Mouse (Mus musculus): Measurements from ENCODE around the gene Lrrc23.

Lrrc23 gene

DNA sequence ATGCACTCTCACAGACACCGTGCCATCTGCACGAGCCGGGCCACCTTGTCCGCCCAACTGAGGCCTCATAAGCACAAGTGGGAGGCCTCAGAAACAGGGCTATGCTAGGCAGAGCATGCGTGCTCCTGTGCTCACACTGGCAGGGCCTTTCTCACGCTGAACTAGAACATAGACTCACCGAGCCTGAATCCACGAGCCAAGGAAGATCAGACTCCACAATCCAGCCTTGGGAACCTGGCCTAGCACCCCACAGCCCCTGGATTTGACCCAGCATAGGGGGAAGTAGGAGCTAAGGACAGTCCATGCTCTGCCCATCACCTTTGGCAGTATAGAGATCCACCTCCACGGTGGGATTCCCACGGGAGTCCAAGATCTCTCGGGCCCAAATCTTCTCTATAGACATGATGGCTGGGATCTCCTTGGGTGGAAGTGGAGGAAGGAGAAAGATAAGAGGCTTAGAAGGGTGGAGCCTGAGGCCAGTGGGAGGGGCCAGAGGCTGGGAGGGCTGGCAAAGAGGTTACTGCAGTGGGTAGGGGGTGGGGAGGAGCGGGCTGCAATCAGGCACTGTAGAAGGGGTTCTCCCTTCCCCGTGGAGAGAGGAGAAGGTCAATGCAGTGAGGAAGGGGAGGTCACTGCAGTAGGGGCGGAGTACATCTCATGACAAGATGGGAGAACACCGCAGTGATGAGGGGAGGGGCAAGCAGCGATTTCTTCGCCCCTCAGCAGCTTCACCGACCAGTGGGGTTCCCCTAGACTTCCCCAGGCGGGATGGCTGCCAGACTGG, 11.4 kb downstream of the Lrrc23 start:
- DNase-seq (ENCODE audit: low spot score): no peak

DNA sequence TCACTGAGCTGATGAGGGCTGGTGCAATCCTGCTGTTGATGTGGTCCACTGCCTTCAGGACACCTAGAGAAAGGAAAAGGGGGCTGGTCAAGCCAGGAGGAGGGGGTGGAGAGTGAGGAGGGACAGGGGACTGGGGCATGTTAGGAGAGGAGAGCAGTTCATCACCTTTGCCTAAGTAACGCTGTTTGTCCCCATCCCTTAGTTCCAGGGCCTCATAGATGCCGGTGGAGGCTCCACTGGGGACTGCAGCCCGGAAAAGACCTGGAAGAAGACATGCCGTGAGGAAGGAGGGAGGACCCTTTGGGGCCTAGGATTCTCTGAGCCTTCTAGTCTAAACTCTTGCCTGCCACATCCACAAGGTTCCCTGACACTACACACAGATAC, 12.0 kb downstream of the Lrrc23 start:
- DNase-seq (ENCODE audit: low spot score): no peak

- DNase-seq (ENCODE audit: low spot score): no peak
Measured at GRCm38 (mm10) chr6:124765951-124766350, 13.6 kb downstream of the Lrrc23 start.

- DNase-seq (ENCODE audit: low spot score): peak; percentile 88
Measured at GRCm38 (mm10) chr6:124759259-124759658, 20.3 kb downstream of the Lrrc23 start.

- DNase-seq (ENCODE audit: low spot score): no peak
Measured at GRCm38 (mm10) chr6:124758849-124759232, 20.7 kb downstream of the Lrrc23 start.

- DNase-seq (ENCODE audit: low spot score): no peak
Measured at GRCm38 (mm10) chr6:124757909-124758848, 21.3 kb downstream of the Lrrc23 start.

DNA sequence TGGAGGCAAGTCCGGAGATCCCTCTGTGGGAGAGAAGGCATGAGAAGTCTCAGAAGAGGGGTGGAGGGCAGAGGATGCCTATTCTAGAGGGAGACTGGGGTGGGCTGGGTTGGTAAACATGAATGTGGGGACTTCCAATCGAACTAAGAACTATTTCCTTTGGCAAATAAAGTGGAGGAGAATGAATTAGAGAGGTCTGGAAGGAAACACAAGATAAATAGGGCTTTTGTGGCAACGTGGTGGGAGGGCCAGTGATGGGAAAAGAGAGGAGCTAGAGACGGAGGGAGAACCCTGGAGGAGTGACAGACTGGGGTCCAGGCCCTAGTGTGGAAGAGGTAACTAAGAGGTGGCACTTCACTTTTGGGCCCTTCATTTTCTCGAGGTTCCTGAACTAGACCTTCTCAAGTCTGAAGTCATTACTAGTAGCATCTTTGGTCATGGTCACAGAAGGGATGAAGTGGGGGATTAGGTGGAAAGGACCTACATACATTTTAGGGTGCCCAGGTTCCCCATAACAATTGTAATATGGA, 22.1 kb downstream of the Lrrc23 start:
- no peak for DNase-seq (ENCODE audit: low spot score)

- peak; percentile 81 for DNase-seq (ENCODE audit: low spot score)
Measured at GRCm38 (mm10) chr6:124756652-124757350, 22.7 kb downstream of the Lrrc23 start.

DNA sequence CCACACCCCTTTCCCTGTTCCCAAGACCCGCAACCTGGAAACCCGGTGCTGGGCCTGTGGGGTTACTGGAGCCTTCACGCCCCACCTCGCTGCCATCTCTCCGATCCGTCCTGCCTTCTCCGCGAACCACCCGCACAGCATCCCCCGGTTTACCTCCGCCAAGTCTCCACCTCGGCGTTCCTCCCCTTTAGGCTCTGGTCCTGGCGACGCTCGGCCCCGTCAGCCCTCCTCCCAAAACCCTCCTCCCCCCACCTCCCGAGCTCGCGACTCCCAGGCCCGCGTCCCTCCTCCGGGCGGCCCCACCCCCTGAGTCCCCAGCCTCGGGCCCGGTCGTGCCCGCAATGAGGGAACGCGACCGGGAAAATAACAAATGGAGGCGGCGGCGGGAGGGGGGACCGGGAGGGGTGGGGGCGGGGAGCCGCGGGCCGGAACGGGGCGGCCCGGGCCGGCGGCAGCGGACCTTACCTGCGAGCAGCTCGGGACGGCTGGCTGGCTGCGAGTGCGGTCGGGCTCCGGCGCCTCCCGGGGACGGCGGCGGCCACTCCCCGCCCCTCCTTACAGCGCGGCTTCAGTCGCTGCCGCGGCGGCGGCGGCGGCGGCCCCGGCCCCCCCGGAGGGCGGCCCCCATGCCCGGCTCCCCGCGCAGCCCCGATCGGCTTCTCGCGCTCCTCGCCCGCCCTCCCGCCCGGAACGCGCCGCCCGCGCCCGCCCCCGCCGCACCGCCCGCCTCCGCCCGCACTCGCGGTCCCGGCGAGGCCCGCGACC, 23.5 kb downstream of the Lrrc23 start, which contains the start of the genes Gm45234 and Atn1:
Gm45234 (minus strand) TSS at position 191 of the 765 bp plus-strand sequence.
Atn1 (minus strand) TSS at position 694 of the 765 bp plus-strand sequence.
- DNase-seq (ENCODE audit: low spot score): peak; percentile 73

- DNase-seq (ENCODE audit: low spot score): no peak
Measured at GRCm38 (mm10) chr6:124755306-124755705, 24.2 kb downstream of the Lrrc23 start.

- DNase-seq (ENCODE audit: low spot score): no peak
Measured at GRCm38 (mm10) chr6:124753861-124754260, 25.7 kb downstream of the Lrrc23 start.

DNA sequence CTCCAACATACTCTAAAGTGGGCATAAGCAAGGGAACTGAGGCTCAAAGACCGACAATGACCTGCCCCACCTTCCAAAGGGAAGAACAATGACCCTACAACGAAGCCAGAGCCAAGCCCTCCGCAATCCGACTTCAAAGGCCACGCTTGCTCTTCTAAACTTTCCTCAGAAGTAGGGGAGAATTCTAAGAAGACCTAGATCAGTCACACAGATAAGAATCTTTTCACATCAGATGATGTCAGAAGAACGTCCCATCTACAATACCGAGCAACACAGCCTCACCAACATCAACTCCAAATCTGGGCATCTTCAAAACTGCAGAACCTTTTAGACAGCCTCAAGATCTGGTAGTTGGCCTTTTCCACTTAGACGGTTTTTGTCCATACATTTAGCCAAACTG, 29.1 kb downstream of the Lrrc23 start:
- no peak for DNase-seq (ENCODE audit: low spot score)

GRCm38 (mm10) chr6:124746654-124747632, 32.6 kb downstream of the Lrrc23 start:
- no peak for DNase-seq (ENCODE audit: low spot score)

DNA sequence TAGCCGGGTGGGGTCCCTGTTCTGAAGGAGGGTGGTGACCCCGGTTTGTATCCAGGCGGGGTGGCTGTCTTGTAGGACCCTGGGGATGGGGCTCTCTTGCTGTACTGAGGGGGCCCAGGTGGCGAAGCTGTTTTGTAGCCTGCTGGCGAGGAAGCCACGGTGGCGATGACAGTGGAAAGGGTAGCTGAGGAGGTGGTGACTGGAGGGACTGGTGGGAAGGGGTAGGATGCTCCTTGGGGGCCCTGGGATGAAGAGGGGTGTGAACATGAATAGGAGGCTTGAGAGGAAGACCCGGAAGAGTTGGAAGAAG, 33.3 kb downstream of the Lrrc23 start:
- DNase-seq (ENCODE audit: low spot score): no peak

DNA sequence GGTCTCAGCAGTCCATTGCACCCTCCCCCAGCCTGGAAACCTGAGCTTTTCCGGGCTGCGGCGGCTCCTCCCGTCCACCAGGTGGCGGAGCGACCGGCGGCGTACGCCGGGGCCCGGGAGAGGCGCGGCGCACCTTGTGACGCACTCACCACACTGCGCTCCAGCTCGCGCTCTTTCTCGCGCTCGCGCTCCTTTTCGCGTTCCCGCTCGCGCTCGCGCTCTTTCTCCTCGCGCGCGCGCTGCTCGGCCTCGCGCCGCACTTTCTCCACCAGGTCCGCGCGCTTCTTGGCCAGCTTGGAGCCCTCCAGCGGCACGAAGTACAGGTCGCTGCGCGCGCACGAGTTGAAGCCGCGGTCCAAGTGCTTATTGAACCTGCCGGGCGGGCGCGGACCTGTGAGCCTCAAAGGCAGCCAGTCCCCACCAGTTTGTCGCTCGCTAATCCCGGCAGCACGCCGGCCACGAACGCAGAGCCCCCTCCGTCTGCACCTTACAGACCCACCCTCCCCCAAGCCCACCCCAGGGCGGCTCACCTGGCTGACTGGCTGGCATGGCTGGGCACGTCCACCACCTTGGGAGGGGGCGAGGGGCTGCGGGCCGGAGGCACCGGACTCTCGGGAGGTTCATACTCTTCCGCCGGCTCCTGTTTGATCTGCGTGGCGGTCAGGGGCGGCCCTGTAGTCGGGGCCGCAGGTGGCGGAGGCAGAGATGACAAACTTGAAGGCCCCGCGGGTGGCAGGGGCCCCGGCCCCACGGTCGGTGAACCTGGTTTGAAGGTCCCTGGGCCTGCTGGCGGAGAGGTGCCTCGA, 33.8 kb downstream of the Lrrc23 start:
- peak; percentile 94 for DNase-seq (ENCODE audit: low spot score)

DNA sequence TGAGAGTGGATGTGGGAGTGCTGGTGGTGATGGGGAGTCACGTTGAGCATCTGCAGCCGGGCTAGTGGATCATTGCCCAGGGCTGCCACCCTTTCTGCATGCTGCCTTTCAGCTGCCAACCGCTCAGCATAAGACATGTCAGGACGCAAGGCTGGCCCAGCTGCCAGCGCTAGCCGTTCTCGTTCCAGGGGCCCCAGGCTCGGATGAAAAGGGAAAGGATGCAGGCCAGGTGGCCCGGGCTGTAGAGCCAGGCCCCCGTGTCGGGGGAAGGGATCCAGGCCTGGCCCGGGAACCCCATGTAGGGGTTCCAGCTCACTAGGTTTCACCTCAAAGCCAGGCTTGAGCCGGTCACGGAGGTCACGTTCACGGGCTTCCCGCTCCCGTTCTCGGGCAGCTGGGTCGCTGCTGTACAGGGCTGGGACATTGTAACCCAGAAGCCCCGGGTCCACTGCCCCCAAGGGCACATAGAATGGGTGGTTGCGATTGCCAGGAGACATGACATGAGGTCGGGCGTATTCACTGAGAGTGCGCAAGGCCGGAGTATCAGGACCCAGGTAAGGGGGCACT, 34.7 kb downstream of the Lrrc23 start:
- DNase-seq (ENCODE audit: low spot score): no peak

DNA sequence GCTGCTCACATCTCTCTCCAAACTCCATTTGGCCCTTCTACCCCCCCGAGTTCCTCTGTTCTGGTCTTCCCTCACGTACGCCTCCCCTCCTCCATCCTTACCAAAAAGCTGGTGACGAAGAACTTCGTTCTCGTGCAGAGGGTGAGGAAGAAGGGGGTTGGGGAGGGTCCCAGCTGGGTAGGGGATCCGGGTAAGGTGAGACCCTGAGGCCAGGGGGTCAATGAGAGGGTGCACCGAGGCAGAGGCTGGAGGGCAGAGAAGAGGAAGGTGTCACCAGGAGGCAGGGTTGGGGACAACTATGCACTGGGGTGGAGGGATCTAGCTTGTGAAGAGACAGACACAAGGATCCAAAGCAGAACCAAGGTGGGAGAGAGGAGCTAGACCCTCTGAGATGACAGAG, 35.9 kb downstream of the Lrrc23 start:
- DNase-seq (ENCODE audit: low spot score): no peak

GRCm38 (mm10) chr6:124742839-124743514, 36.5 kb downstream of the Lrrc23 start:
- DNase-seq (ENCODE audit: low spot score): no peak

All from lung, postnatal 25 days (tissue).